Mouse (Mus musculus): Measurements from ENCODE around the gene Ephx4. TPM values are rescaled to one million over a fixed set of nuclear protein-coding genes. Genes with fewer than 3 reads are reported as not detected.

Ephx4 gene
- polyA plus RNA-seq, 1 experiment, result not detected

DNA sequence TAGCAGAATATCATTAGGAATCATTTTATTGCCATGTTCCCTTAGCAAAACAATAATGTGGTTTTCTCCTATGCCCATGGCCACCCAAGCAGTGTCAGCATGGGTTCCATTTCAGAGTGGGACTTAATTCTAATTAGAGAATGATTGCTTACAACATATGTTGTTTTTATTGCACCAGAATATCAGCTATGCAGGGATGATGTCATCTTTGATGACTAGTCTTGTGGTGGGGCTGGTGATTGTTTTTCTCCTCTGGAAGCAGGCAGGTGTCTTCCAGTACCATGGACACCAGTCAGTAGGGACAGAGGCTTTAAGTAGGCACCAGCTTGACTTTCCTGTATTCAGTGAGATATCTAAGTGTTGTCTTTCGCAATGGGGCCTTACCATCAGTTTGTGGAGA lies 14.7 kb upstream of the Ephx4 start:
- TF ChIP-seq GATA1 (IDR thresholded peaks at IDR 0.05; ENCODE audit: borderline replicate concordance, low read length) (no peak), FLI1 (IDR thresholded peaks at IDR 0.05; ENCODE audit: low read length) (no peak)
- Histone ChIP-seq H3K27me3 (replicated peaks) (no peaks in the 10 kb centered on the region), H3K36me3 (replicated peaks; ENCODE audit: low read length) (no peaks in the 10 kb centered on the region), H3K9me3 (no peaks in the 10 kb centered on the region), H3K4me3 (replicated peaks) (no peak overlapping the region), H3K4me1 (peaks cover 3% of the 10 kb centered on the region; the same call in 1 of the 2 replicates)

GRCm38 (mm10) chr5:107389373-107389772 lies 13.2 kb upstream of the Ephx4 start:
- Histone ChIP-seq H3K4me1 (peaks cover 3% of the 10 kb centered on the region; the same call in 1 of the 2 replicates), H3K4me3 (replicated peaks) (no peak overlapping the region), H3K27me3 (replicated peaks) (peaks cover 1% of the 10 kb centered on the region), H3K9me3 (no peaks in the 10 kb centered on the region), H3K36me3 (replicated peaks; ENCODE audit: low read length) (no peaks in the 10 kb centered on the region)
- no peak for TF ChIP-seq GATA1 (IDR thresholded peaks at IDR 0.05; ENCODE audit: borderline replicate concordance, low read length)
- TF ChIP-seq FLI1 (IDR thresholded peaks at IDR 0.05; ENCODE audit: low read length), result no peak

GRCm38 (mm10) chr5:107394437-107394836 lies 8.1 kb upstream of the Ephx4 start:
- Histone ChIP-seq H3K36me3 (replicated peaks; ENCODE audit: low read length) (no peaks in the 10 kb centered on the region), H3K4me1 (no peaks in the 10 kb centered on the region), H3K4me3 (replicated peaks) (no peak overlapping the region), H3K27me3 (replicated peaks) (peaks cover 5% of the 10 kb centered on the region), H3K9me3 (no peaks in the 10 kb centered on the region)
- no peak for TF ChIP-seq FLI1 (IDR thresholded peaks at IDR 0.05; ENCODE audit: low read length)
- TF ChIP-seq GATA1 (IDR thresholded peaks at IDR 0.05; ENCODE audit: borderline replicate concordance, low read length), result no peak

DNA sequence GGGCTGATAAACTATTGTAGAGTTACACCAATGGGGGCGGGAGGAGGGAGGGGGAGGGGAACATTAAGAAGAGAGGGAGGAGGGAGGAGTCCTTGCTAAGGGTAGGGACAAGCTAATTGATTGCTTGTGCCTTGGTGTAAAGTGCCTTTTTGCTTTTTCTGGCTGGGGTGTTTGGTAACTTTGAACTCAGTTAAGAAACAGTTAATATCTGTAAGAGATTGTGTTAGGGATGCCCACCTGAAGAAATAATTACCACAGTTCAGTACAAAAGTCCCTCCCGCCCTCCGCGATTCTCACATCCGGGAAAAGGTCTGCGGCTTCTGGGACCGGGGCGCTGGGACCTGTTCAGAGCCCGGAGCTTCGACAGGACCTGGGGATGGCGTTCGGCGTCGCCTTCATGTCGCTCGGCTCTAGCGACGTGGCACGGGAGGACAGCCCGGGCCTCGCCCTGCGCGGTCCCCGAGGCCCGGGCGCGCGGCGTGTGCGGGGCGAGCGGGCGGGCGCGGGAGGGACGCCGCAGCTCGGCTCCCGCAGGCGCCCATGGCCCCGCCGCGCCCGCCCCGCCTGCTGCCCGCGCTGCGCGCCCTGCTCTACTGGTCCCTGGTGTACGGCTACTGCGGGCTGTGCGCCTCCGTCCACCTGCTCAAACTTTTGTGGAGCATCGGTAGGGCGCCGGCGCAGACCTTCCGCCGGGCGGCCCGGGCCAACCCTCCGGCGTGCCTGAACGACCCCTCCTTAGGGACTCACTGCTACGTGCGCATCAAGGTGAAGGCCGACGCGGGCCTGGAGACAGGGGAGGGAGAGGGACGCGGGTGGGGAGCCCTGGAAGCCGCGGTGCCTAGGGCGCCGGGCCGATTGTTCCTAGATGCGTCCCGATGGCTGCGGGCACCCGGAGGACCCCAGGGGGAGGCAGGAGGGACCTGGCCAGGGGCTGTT lies 743 bp downstream of the Ephx4 start:
- Histone ChIP-seq H3K27me3 (replicated peaks) (peaks cover 44% of the 10 kb centered on the region), H3K4me3 (replicated peaks) (peak overlapping the region; percentile 90), H3K4me1 (peaks cover 31% of the 10 kb centered on the region), H3K9me3 (peaks cover 3% of the 10 kb centered on the region; the same call in 1 of the 2 replicates), H3K36me3 (replicated peaks; ENCODE audit: low read length) (no peaks in the 10 kb centered on the region)
- TF ChIP-seq FLI1 (IDR thresholded peaks at IDR 0.05; ENCODE audit: low read length), result no peak
- no peak for TF ChIP-seq GATA1 (IDR thresholded peaks at IDR 0.05; ENCODE audit: borderline replicate concordance, low read length)

DNA sequence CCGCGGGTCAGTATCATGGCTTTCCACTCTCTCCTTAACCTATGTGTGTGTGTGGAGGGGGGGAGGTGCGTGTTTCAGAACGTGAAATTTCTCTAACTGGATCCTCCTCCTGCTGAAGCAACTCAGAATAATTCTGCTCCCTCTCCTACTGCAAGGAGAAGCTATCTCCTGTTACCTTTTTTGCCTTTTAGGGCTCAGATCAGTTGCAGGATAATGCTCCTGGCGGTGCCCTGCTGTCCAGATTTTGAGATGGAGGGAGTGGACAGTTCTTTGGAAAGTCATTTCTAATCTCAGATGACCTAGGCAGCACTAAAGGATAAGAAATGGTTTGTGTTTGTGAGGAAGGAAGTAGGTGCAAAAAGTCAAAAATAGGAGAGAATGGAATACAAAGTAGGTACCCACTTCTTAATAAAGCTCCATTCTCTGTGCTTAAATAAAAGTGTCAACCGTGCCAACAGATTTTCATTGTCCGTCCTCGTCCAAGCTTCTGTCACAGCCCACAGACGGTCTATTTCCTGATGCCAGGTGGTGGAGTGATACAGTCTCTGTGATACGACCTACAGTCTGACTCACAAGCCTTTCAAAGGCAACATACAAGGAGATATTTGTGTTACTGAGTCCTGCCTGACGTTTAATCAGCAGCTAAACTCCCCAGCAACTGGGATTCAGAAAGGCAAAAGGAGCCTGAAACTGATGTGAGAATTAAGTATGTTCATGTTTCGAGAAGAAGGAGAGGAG lies 1.6 kb downstream of the Ephx4 start:
- Histone ChIP-seq H3K4me1 (peaks cover 31% of the 10 kb centered on the region), H3K4me3 (replicated peaks) (peak overlapping the region; percentile 90), H3K9me3 (peaks cover 3% of the 10 kb centered on the region; the same call in 1 of the 2 replicates), H3K36me3 (replicated peaks; ENCODE audit: low read length) (no peaks in the 10 kb centered on the region), H3K27me3 (replicated peaks) (peaks cover 46% of the 10 kb centered on the region)
- no peak for TF ChIP-seq FLI1 (IDR thresholded peaks at IDR 0.05; ENCODE audit: low read length)
- TF ChIP-seq GATA1 (IDR thresholded peaks at IDR 0.05; ENCODE audit: borderline replicate concordance, low read length), result no peak

DNA sequence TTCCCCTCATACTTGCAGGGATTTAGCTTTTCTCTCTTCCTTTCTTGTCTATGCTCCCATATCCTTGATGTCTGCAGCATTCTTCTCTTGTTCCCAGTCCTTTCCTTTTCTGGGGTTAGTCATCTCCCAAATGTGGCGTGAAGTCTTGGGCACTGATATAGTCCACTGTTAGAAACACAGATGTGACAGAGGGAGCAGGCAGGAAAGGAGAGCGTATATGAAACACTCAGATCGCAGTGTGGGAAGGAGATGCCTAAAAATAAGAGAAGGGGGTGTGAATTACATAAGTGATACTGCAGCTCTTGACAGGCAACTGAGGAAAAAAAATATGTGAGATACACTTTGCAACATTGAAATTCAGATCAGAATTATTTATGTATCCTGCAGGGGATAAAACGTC lies 2.8 kb downstream of the Ephx4 start:
- peaks cover 31% of the 10 kb centered on the region for H3K4me1 ChIP-seq
- no peak overlapping the region for H3K4me3 ChIP-seq (replicated peaks)
- H3K9me3 ChIP-seq, result peaks cover under 1% of the 10 kb centered on the region; the same call in 1 of the 2 replicates
- H3K36me3 ChIP-seq (replicated peaks; ENCODE audit: low read length), result no peaks in the 10 kb centered on the region
- H3K27me3 ChIP-seq (replicated peaks), result peaks cover 46% of the 10 kb centered on the region
- TF ChIP-seq FLI1 (IDR thresholded peaks at IDR 0.05; ENCODE audit: low read length) (no peak), GATA1 (IDR thresholded peaks at IDR 0.05; ENCODE audit: borderline replicate concordance, low read length) (no peak)

DNA sequence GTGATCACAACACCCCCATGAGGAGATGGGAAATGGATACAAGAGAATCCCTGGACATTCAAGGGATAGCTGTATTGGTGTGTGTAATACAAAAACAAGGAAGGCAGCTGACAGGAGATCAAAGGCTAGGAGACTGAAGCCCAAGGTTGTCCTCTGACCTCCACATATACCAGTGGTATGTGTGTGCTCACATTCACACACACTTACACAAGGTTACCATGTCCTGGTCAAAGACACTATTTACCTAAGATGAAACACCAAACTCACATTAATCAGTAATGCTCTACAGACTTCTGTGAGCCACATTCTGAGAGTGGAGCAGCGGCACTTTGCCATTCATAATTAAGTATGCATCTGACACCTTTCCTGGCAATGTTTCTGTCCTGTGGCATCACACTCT lies 7.8 kb downstream of the Ephx4 start:
- Histone ChIP-seq H3K4me3 (replicated peaks) (no peak overlapping the region), H3K36me3 (replicated peaks; ENCODE audit: low read length) (no peaks in the 10 kb centered on the region), H3K27me3 (replicated peaks) (peaks cover 16% of the 10 kb centered on the region), H3K9me3 (no peaks in the 10 kb centered on the region), H3K4me1 (peaks cover 5% of the 10 kb centered on the region)
- TF ChIP-seq FLI1 (IDR thresholded peaks at IDR 0.05; ENCODE audit: low read length) (no peak), GATA1 (IDR thresholded peaks at IDR 0.05; ENCODE audit: borderline replicate concordance, low read length) (no peak)

GRCm38 (mm10) chr5:107411326-107411725 lies 8.8 kb downstream of the Ephx4 start:
- TF ChIP-seq FLI1 (IDR thresholded peaks at IDR 0.05; ENCODE audit: low read length) (no peak), GATA1 (IDR thresholded peaks at IDR 0.05; ENCODE audit: borderline replicate concordance, low read length) (no peak)

GRCm38 (mm10) chr5:107412285-107412684 lies 9.7 kb downstream of the Ephx4 start:
- Histone ChIP-seq H3K4me3 (replicated peaks) (no peak overlapping the region), H3K9me3 (no peaks in the 10 kb centered on the region), H3K4me1 (no peaks in the 10 kb centered on the region; the same call in 1 of the 2 replicates), H3K27me3 (replicated peaks) (peaks cover 10% of the 10 kb centered on the region), H3K36me3 (replicated peaks; ENCODE audit: low read length) (no peaks in the 10 kb centered on the region)
- TF ChIP-seq FLI1 (IDR thresholded peaks at IDR 0.05; ENCODE audit: low read length), result no peak
- no peak for TF ChIP-seq GATA1 (IDR thresholded peaks at IDR 0.05; ENCODE audit: borderline replicate concordance, low read length)

More at GRCm38 (mm10) chr5:107411326-107411725, 8.8 kb downstream of the Ephx4 start:
- Histone ChIP-seq H3K4me1 (peaks cover 4% of the 10 kb centered on the region), H3K27me3 (replicated peaks) (peaks cover 12% of the 10 kb centered on the region), H3K36me3 (replicated peaks; ENCODE audit: low read length) (no peaks in the 10 kb centered on the region), H3K4me3 (replicated peaks) (no peak overlapping the region), H3K9me3 (no peaks in the 10 kb centered on the region)

Data from megakaryocyte, embryonic 14.5 days (primary cell).